Mouse (Mus musculus) intestine, postnatal 0 days (tissue): ENCODE measurements around the gene Cd164. TPM values are rescaled to one million over a fixed set of nuclear protein-coding genes. Genes with fewer than 3 reads are reported as not detected.

Experiments
- ATAC-seq: fragments of 200-750 bp; cut with Nextera tagmentation; 2 replicates; pipeline ENCODE4 v1.8.0; 2017; ENCODE audit warnings: mild to moderate bottlenecking, moderate TSS enrichment, moderate library complexity
- H3K27ac ChIP-seq: fragments of 300-500 bp; sonication (generic); 2 replicates; pipeline ENCODE4 v1.5.1; 2014; ENCODE audit warnings: mild to moderate bottlenecking, low read depth, low read length, moderate library complexity
- H3K27me3 ChIP-seq: fragments of 300-500 bp; sonication (generic); replicated peaks from 2 replicates; pipeline ENCODE4 v1.6.1; 2014; ENCODE audit warnings: low read length, mixed read lengths; ENCODE audit not compliant: control insufficient read depth, insufficient read depth
- H3K36me3 ChIP-seq: fragments of 300-500 bp; sonication (generic); 2 replicates; pipeline ENCODE4 v1.6.1; 2014; ENCODE audit warnings: mild to moderate bottlenecking, moderate library complexity; ENCODE audit not compliant: control insufficient read depth, insufficient read depth
- H3K4me1 ChIP-seq: fragments of 300-500 bp; sonication (generic); replicated peaks from 2 replicates; pipeline ENCODE4 v1.6.1; 2014; ENCODE audit warnings: antibody characterized with exemption, low read length, mixed read lengths; ENCODE audit not compliant: control insufficient read depth, insufficient read depth
- H3K4me2 ChIP-seq: fragments of 300-500 bp; sonication (generic); replicated peaks from 2 replicates; pipeline ENCODE4 v1.6.1; 2014; ENCODE audit warnings: low read depth, mild to moderate bottlenecking, moderate library complexity
- H3K4me3 ChIP-seq: fragments of 300-500 bp; sonication (generic); 2 replicates; pipeline ENCODE4 v1.5.1; 2014; ENCODE audit warnings: low read depth, low read length
- H3K9ac ChIP-seq: fragments of 300-500 bp; sonication (generic); 2 replicates; pipeline ENCODE4 v1.6.1; 2014; ENCODE audit warnings: mild to moderate bottlenecking, low read depth, low read length
- H3K9me3 ChIP-seq: fragments of 300-500 bp; sonication (generic); 2 replicates; pipeline ENCODE4 v1.6.1; 2016; ENCODE audit warnings: mixed run types; ENCODE audit not compliant: control insufficient read depth
- CTCF ChIP-seq: sonication (generic); IDR thresholded peaks from 2 replicates; pipeline ENCODE4 v1.5.1; 2016; ENCODE audit warnings: low read depth, mild to moderate bottlenecking, control low read depth, antibody characterized with exemption, moderate library complexity
- WGBS: fragments of 180-500 bp; shearing (Covaris S2); extraction: QIAGEN DNeasy Blood & Tissue Kit; methylation state at CpG from one replicate; pipeline ENCODE4 v1.1.7; 2014; 5-methylcytosine and 5-hydroxymethylcytosine counted together
- polyA plus RNA-seq: library from polyadenylated mRNA; unstranded; fragments of >200 nt; fragmentation: Nextera tagmentation; extraction: Ambion mirVana; gene quantifications from 2 replicates; pipeline ENCODE4 v1.2.1, GENCODE M21; 2015

Gene Cd164
- polyA plus RNA-seq, 1 experiment from 2014 or later: 181 TPM

GRCm38 (mm10) chr10:41476171-41477017 is 42.8 kb upstream of the Cd164 start, which contains the start of gene Mical1:
Mical1 (plus strand) TSS chr10:41476314.
- H3K27ac ChIP-seq: peak within 1 kb of the TSS; percentile 78
- 0 out of 2 replicates have a peak, but pooled peaks cover 7% of the 10 kb centered on the region for H3K4me1 ChIP-seq
- no peaks in the 10 kb centered on the region for H3K27me3 ChIP-seq
- peak within 1 kb of the TSS; percentile 59 for H3K9ac ChIP-seq
- no peak for TF ChIP-seq CTCF
- 0 out of 2 replicates have a peak, but pooled peaks have one; percentile 21 for ATAC-seq
- peaks cover 20% of the 10 kb centered on the region; the same call in 1 of the 2 replicates for H3K36me3 ChIP-seq
- no peaks in the 10 kb centered on the region for H3K9me3 ChIP-seq
- WGBS: 3% methylated on average over 35 of the region's 35 CpGs
- H3K4me2 ChIP-seq: peak within 1 kb of the TSS; percentile 90
- peak within 1 kb of the TSS; percentile 56 for H3K4me3 ChIP-seq

- Histone ChIP-seq H3K4me3 (peak overlapping the region; percentile 56), H3K4me2 (peak overlapping the region; percentile 90), H3K27ac (peak overlapping the region; percentile 78), H3K27me3 (no peaks in the 10 kb centered on the region), H3K4me1 (0 out of 2 replicates have a peak, but pooled peaks cover 7% of the 10 kb centered on the region), H3K9ac (peak overlapping the region; percentile 59), H3K9me3 (no peaks in the 10 kb centered on the region), H3K36me3 (peaks cover 21% of the 10 kb centered on the region)
- WGBS: 5% methylated on average over 9 of the region's 9 CpGs
- ATAC-seq: no peak
- no peak for TF ChIP-seq CTCF
Observed at GRCm38 (mm10) chr10:41477018-41477277, 42.3 kb upstream of the Cd164 start.

GRCm38 (mm10) chr10:41477278-41478181 is 41.7 kb upstream of the Cd164 start:
- no peak; the same call in 1 of the 2 replicates for TF ChIP-seq CTCF
- peak overlapping the region; percentile 90 for H3K4me2 ChIP-seq
- peak overlapping the region; percentile 56 for H3K4me3 ChIP-seq
- peak; percentile 61 for ATAC-seq
- no peaks in the 10 kb centered on the region for H3K9me3 ChIP-seq
- H3K36me3 ChIP-seq: peaks cover 27% of the 10 kb centered on the region
- peak overlapping the region; percentile 78 for H3K27ac ChIP-seq
- peak overlapping the region; percentile 59 for H3K9ac ChIP-seq
- H3K27me3 ChIP-seq: no peaks in the 10 kb centered on the region
- 0 out of 2 replicates have a peak, but pooled peaks cover 7% of the 10 kb centered on the region for H3K4me1 ChIP-seq
- 6% methylated on average over 20 of the region's 20 CpGs for WGBS

- H3K9ac ChIP-seq: no peak overlapping the region
- H3K9me3 ChIP-seq: no peaks in the 10 kb centered on the region
- no peak overlapping the region for H3K4me2 ChIP-seq
- no peak for TF ChIP-seq CTCF
- H3K4me3 ChIP-seq: no peak overlapping the region
- WGBS: 82% methylated on average over 3 of the region's 3 CpGs
- 0 out of 2 replicates have a peak, but pooled peaks cover 4% of the 10 kb centered on the region for H3K4me1 ChIP-seq
- no peak for ATAC-seq
- no peak overlapping the region for H3K27ac ChIP-seq
- peaks cover 40% of the 10 kb centered on the region for H3K36me3 ChIP-seq
- no peaks in the 10 kb centered on the region for H3K27me3 ChIP-seq
Observed at GRCm38 (mm10) chr10:41479961-41480360, 39.3 kb upstream of the Cd164 start.

- no peak for TF ChIP-seq CTCF
- H3K36me3 ChIP-seq: peaks cover 51% of the 10 kb centered on the region
- 65% methylated on average over 33 of the region's 33 CpGs for WGBS
Observed at GRCm38 (mm10) chr10:41480938-41481880, 38.0 kb upstream of the Cd164 start.

More at GRCm38 (mm10) chr10:41480938-41481880, 38.0 kb upstream of the Cd164 start:
- Histone ChIP-seq H3K4me3 (no peak overlapping the region), H3K27ac (no peak overlapping the region), H3K4me2 (no peak overlapping the region), H3K4me1 (no peaks in the 10 kb centered on the region), H3K9me3 (no peaks in the 10 kb centered on the region), H3K9ac (no peak overlapping the region), H3K27me3 (no peaks in the 10 kb centered on the region)
- no peak for ATAC-seq
